In the genomic region with DNA sequence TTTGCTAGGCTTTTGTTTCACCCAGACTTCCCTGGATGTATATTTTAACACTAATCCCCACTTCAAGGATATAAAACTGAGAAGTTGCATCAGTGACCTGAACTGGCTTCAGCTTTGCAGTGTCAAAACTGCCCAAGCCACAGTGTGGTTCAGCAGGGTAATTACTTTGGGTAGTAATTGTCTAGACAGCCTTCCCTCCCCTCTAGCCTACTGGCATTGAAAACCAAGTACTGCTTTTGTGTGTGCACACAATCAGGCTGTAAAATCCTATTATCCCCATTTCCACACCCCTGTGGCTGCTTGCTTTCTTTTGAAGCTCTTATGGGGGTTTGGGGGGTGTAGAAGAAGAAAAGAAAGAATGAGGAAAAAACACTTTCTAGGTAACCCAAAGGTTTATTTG, we compare ENCODE assay signal across 21 mouse cellular contexts. TPM values are rescaled to one million over a fixed set of nuclear protein-coding genes. Genes with fewer than 3 reads are reported as not detected.
DNase-seq lines count a peak whose midpoint lies in the region; ATAC-seq and TF ChIP-seq lines count a peak whose summit lies in the region.
"Had no signal": no experiment of that assay in that cellular context is flagged by ENCODE, and none has a peak within 500 bp of the region (broad histone marks: within the 10 kb centered on the region; RNA-seq: fewer than 3 reads in every experiment).

No protein-coding gene starts in this region.

- no peak overlapping the region for H3K4me2 ChIP-seq in embryonic facial prominence, embryonic 14.5 days (ENCODE audit: low read depth, low read length)
- H3K4me2 ChIP-seq in forebrain, postnatal 0 days (ENCODE audit: low read depth), result no peak overlapping the region
- H3K4me2 ChIP-seq: limb, embryonic 13.5 days; liver, embryonic 15.5 days had no signal

- intact Hi-C loops in gastrocnemius, postnatal 36 days (cut with DNase I), result no loop called here

- DNase-seq in brain, embryonic 14.5 days (ENCODE audit: low read depth), result peak; percentile 85
- DNase-seq in embryo, embryonic 10 days (ENCODE audit: low spot score), result peak; percentile 56
- peak; percentile 60 for DNase-seq in embryonic facial prominence, embryonic 14.5 days (ENCODE audit: low spot score)
- DNase-seq in forebrain, postnatal 0 days, result no peak
- no peak for DNase-seq in ovary, postnatal 10 days (ENCODE audit: low spot score)
- no peak for DNase-seq in gastrocnemius, postnatal 10 days
- no peak for DNase-seq in gastrocnemius, postnatal 36 days
- DNase-seq: adrenal gland, postnatal 25 days; cerebellum, adult 9-11 months; gastrocnemius, adult 2 months; heart, postnatal 10 days; kidney, adult 18-20 months; kidney, postnatal 25 days; layer of hippocampus, adult 9-11 months; thymus, postnatal 36 days had no signal

- no peak overlapping the region for H3K9ac ChIP-seq in embryonic facial prominence, embryonic 14.5 days (ENCODE audit: low read depth, low read length)
- no peak overlapping the region for H3K9ac ChIP-seq in forebrain, postnatal 0 days
- H3K9ac ChIP-seq: limb, embryonic 13.5 days; liver, embryonic 15.5 days had no signal

- no peaks in the 10 kb centered on the region for H3K4me1 ChIP-seq in embryonic facial prominence, embryonic 14.5 days (ENCODE audit: control insufficient read depth, insufficient read depth, low read length)
- H3K4me1 ChIP-seq in forebrain, postnatal 0 days (ENCODE audit: insufficient read depth), result no peaks in the 10 kb centered on the region
- H3K4me1 ChIP-seq: heart, embryonic 10.5 days; liver, embryonic 15.5 days had no signal

- H3K27me3 ChIP-seq in embryonic facial prominence, embryonic 14.5 days (replicated peaks; ENCODE audit: control insufficient read depth, insufficient read depth, low read length), result no peaks in the 10 kb centered on the region
- no peaks in the 10 kb centered on the region for H3K27me3 ChIP-seq in forebrain, postnatal 0 days (ENCODE audit: insufficient read depth, low read length)
- H3K27me3 ChIP-seq: limb, embryonic 13.5 days; liver, embryonic 15.5 days had no signal

- H3K4me3 ChIP-seq in embryonic facial prominence, embryonic 14.5 days (ENCODE audit: low read depth, low read length), result no peak overlapping the region
- H3K4me3 ChIP-seq in forebrain, postnatal 0 days (ENCODE audit: low read depth, low read length), result no peak overlapping the region
- H3K4me3 ChIP-seq: gastrocnemius, adult 2 months; heart, embryonic 10.5 days; limb, embryonic 13.5 days; liver, embryonic 15.5 days had no signal

- H3K27ac ChIP-seq in embryonic facial prominence, embryonic 14.5 days (replicated peaks; ENCODE audit: low read depth, low read length), result no peak overlapping the region
- no peak overlapping the region for H3K27ac ChIP-seq in forebrain, postnatal 0 days (ENCODE audit: low read depth, low read length)
- H3K27ac ChIP-seq: gastrocnemius, adult 2 months; heart, embryonic 10.5 days; limb, embryonic 13.5 days; liver, embryonic 15.5 days; stomach, postnatal 0 days had no signal

- peak; percentile 83; the same call in 1 of the 2 replicates for ATAC-seq in embryonic facial prominence, embryonic 14.5 days (ENCODE audit: low read depth)
- ATAC-seq in forebrain, postnatal 0 days, result peak; percentile 34; the same call in 1 of the 2 replicates
- ATAC-seq: lung, postnatal 0 days had no signal

- H3K9me3 ChIP-seq in embryonic facial prominence, embryonic 14.5 days (ENCODE audit: control insufficient read depth, low read length), result no peaks in the 10 kb centered on the region
- no peaks in the 10 kb centered on the region for H3K9me3 ChIP-seq in forebrain, postnatal 0 days (ENCODE audit: low read length)
- H3K9me3 ChIP-seq: heart, embryonic 10.5 days; limb, embryonic 13.5 days; liver, embryonic 15.5 days had no signal

- no peak for TF ChIP-seq CTCF in brain, embryonic 14.5 days (IDR thresholded peaks at IDR 0.05; ENCODE audit: borderline replicate concordance, extremely low read depth, insufficient read depth, insufficient read length)
- TF ChIP-seq CTCF in forebrain, postnatal 0 days (IDR thresholded peaks at IDR 0.05; ENCODE audit: low read depth), result no peak

- H3K36me3 ChIP-seq in embryonic facial prominence, embryonic 14.5 days (ENCODE audit: control insufficient read depth, insufficient read depth, low read length), result 0 out of 2 replicates have a peak, but pooled peaks cover 3% of the 10 kb centered on the region
- no peaks in the 10 kb centered on the region for H3K36me3 ChIP-seq in forebrain, postnatal 0 days (ENCODE audit: insufficient read depth)
- H3K36me3 ChIP-seq: heart, embryonic 10.5 days; liver, embryonic 15.5 days had no signal

- no peak for TF ChIP-seq POLR2A in brain, embryonic 14.5 days (IDR thresholded peaks at IDR 0.05; ENCODE audit: borderline replicate concordance, extremely low read depth, insufficient read depth, insufficient read length, poor library complexity, severe bottlenecking)

RNA-seq across cellular contexts. Expression of a gene that starts 17.8 kb away (rescaled TPM):
- 13.9 and 18.1 TPM in 2 replicates for polyA plus RNA-seq in brain, embryonic 14.5 days (2012; rRNA removed)
- 43.1 and 58.6 TPM in 2 replicates for polyA plus RNA-seq in embryonic facial prominence, embryonic 14.5 days (2014; fragmentation: Nextera tagmentation; extraction: Ambion mirVana)
- 38.9 and 43.7 TPM in 2 replicates for total RNA-seq in forebrain, postnatal 0 days (2014; rRNA removed)
- polyA plus RNA-seq in forebrain, postnatal 0 days (2015; fragmentation: Nextera tagmentation; extraction: Ambion mirVana), result 38.4 and 38.6 TPM in 2 replicates
- total RNA-seq in gastrocnemius, postnatal 10 days (2021), result 1 to 10 TPM; 2.1 to 2.3 TPM
- under 1 TPM; 0.26 to 0.35 TPM for total RNA-seq in gastrocnemius, postnatal 36 days (2021)
- total RNA-seq: megakaryocyte, adult 5-6 weeks had no signal

Comparison
In these comparisons a context has a peak if more than half of its experiments do, and no peak if none do; other contexts are left out.
1. DNase-seq: peak in brain, embryonic 14.5 days (single experiment), embryo, embryonic 10 days (single experiment) and embryonic facial prominence, embryonic 14.5 days (single experiment); none in forebrain, postnatal 0 days (single experiment), ovary, postnatal 10 days (single experiment), gastrocnemius, postnatal 10 days (single experiment) and gastrocnemius, postnatal 36 days (0 of 2).
2. RNA of a gene that starts 17.8 kb away (total RNA-seq): 38.9 to 43.7 TPM in forebrain, postnatal 0 days; 2.1 to 2.3 TPM in gastrocnemius, postnatal 10 days and 0.26 to 0.35 TPM in gastrocnemius, postnatal 36 days; every median in the first group is over 10 times any median in the second.